Mouse (Mus musculus) left cerebral cortex, adult 6 months (tissue): ENCODE data around the gene Traf2. TPM values are rescaled to one million over a fixed set of nuclear protein-coding genes. Genes with fewer than 3 reads are reported as not detected.

Experiments
- long read RNA-seq, 2 experiments: library from polyadenylated mRNA; unstranded; transcript quantifications; one replicate each; pipeline ENCODE4 v2.0.0; 2019 to 2020
- polyA plus RNA-seq: library from polyadenylated mRNA; unstranded; fragments of <200 nt; fragmentation: Nextera tagmentation; gene quantifications from 2 replicates; pipeline ENCODE4 v1.2.3, GENCODE M21; 2021

The Traf2 gene
- polyA plus RNA-seq, result 9.1 and 11.9 TPM in 2 replicates
- long read RNA-seq, experiment 1, transcript Traf2-201 (11 exons, 3,044 nt), result major isoform, 79 of 112 reads
- long read RNA-seq, experiment 1, transcript Traf2-202 (11 exons, 2,151 nt), result minor isoform, 5 of 112 reads
- long read RNA-seq, experiment 1, partial matches to known transcripts, result 18 of 112 reads
- long read RNA-seq, experiment 1, other reads (novel, unspliced or antisense), result 10 of 112 reads
- long read RNA-seq, experiment 2, transcript Traf2-201 (11 exons, 3,044 nt), result major isoform, 7 of 18 reads
- long read RNA-seq, experiment 2, partial matches to known transcripts, result 9 of 18 reads
- long read RNA-seq, experiment 2, other reads (novel, unspliced or antisense), result 0 of 18 reads

GRCm38 (mm10) chr2:25546811-25547491 lies at the start of gene Traf2:
Gene Traf2 (minus strand): TSS chr2:25546940.

GRCm38 (mm10) chr2:25581294-25581864 lies 34.6 kb upstream of the Traf2 start, which contains the start of gene Ajm1:
Gene Ajm1 (minus strand): TSS chr2:25581757.

GRCm38 (mm10) chr2:25574579-25575431 lies 28.1 kb upstream of the Traf2 start, which contains the start of the genes Mamdc4 and Phpt1:
Gene Mamdc4 (minus strand): TSS chr2:25574845.
Gene Phpt1 (minus strand): TSS chr2:25575224.

GRCm38 (mm10) chr2:25557221-25557963 lies 10.7 kb upstream of the Traf2 start, which contains the start of gene Edf1:
Gene Edf1 (plus strand): TSS chr2:25557847.

GRCm38 (mm10) chr2:25501593-25502486 lies 44.9 kb downstream of the Traf2 start, which contains the start of gene C8g:
Gene C8g (minus strand): TSS chr2:25501719.

GRCm38 (mm10) chr2:25500576-25501405 lies 45.9 kb downstream of the Traf2 start, which contains the start of gene Fbxw5:
Gene Fbxw5 (plus strand): TSS chr2:25500750.

GRCm38 (mm10) chr2:25493476-25493961 lies 53.2 kb downstream of the Traf2 start, which contains the start of gene Lcn12:
Gene Lcn12 (minus strand): TSS chr2:25493911.

GRCm38 (mm10) chr2:25469969-25470368 lies 76.8 kb downstream of the Traf2 start, which contains the start of gene Ptgds:
Gene Ptgds (minus strand): TSS chr2:25470046.

Other genes starting within 250 kb of the Traf2 start
- 87.7 and 146 TPM in 2 replicates for gene Grin1, start 227.8 kb downstream of the Traf2 start, polyA plus RNA-seq
- 17.0 and 18.5 TPM in 2 replicates for gene Man1b1, start 214.6 kb downstream of the Traf2 start, polyA plus RNA-seq
- gene Dpp7, start 190.6 kb downstream of the Traf2 start, polyA plus RNA-seq, result 17.8 and 22.5 TPM in 2 replicates
- 20.6 and 34.9 TPM in 2 replicates for gene Uap1l1, start 181.3 kb downstream of the Traf2 start, polyA plus RNA-seq
- 1.2 and 1.7 TPM in 2 replicates for gene Sapcd2, start 174.6 kb downstream of the Traf2 start, polyA plus RNA-seq
- gene Entpd2, start 151.1 kb downstream of the Traf2 start, polyA plus RNA-seq, result 21.4 and 31.9 TPM in 2 replicates
- gene Npdc1, start 147.6 kb downstream of the Traf2 start, polyA plus RNA-seq, result 232 and 408 TPM in 2 replicates
- not detected in 2 replicates for gene Fut7, start 123.7 kb downstream of the Traf2 start, polyA plus RNA-seq
- 21.7 and 39.7 TPM in 2 replicates for gene Abca2, start 118.2 kb downstream of the Traf2 start, polyA plus RNA-seq
- gene Clic3, start 90.1 kb downstream of the Traf2 start, polyA plus RNA-seq, result 0.68 and 1.1 TPM in 2 replicates
- 121 and 132 TPM in 2 replicates for gene Paxx, start 85.8 kb downstream of the Traf2 start, polyA plus RNA-seq
- 6,798 and 9,400 TPM in 2 replicates for gene Ptgds, start 76.9 kb downstream of the Traf2 start, polyA plus RNA-seq
- not detected in 2 replicates for gene Lcn12, start 53.0 kb downstream of the Traf2 start, polyA plus RNA-seq
- 103 and 115 TPM in 2 replicates for gene Fbxw5, start 46.2 kb downstream of the Traf2 start, polyA plus RNA-seq
- gene C8g, start 45.2 kb downstream of the Traf2 start, polyA plus RNA-seq, result 1.4 and 1.7 TPM in 2 replicates
- 778 and 803 TPM in 2 replicates for gene Edf1, start 10.9 kb upstream of the Traf2 start, polyA plus RNA-seq
- 0.89 and 3.5 TPM in 2 replicates for gene Mamdc4, start 27.9 kb upstream of the Traf2 start, polyA plus RNA-seq
- 152 and 173 TPM in 2 replicates for gene Phpt1, start 28.3 kb upstream of the Traf2 start, polyA plus RNA-seq
- gene Ajm1, start 34.8 kb upstream of the Traf2 start, polyA plus RNA-seq, result 10.3 and 21.2 TPM in 2 replicates
- gene Rabl6, start 61.6 kb upstream of the Traf2 start, polyA plus RNA-seq, result 70.0 and 86.7 TPM in 2 replicates
- gene Ccdc183, start 70.7 kb upstream of the Traf2 start, polyA plus RNA-seq, result 0.82 and 0.94 TPM in 2 replicates
- 64.7 and 70.7 TPM in 2 replicates for gene Tmem141, start 75.1 kb upstream of the Traf2 start, polyA plus RNA-seq
- 0.28 and 0.49 TPM in 2 replicates for gene Fcna, start 81.1 kb upstream of the Traf2 start, polyA plus RNA-seq
- not detected in 2 replicates for gene Lcn8, start 106.2 kb upstream of the Traf2 start, polyA plus RNA-seq
- not detected in 2 replicates for gene Lcn5, start 111.0 kb upstream of the Traf2 start, polyA plus RNA-seq
- gene Lcn6, start 129.8 kb upstream of the Traf2 start, polyA plus RNA-seq, result not detected in 2 replicates
- gene Lcn10, start 135.8 kb upstream of the Traf2 start, polyA plus RNA-seq, result not detected in 2 replicates
- gene Obp2a, start 153.1 kb upstream of the Traf2 start, polyA plus RNA-seq, result not detected in 2 replicates
- gene Bmyc, start 159.8 kb upstream of the Traf2 start, polyA plus RNA-seq, result 213 and 229 TPM in 2 replicates
- not detected in 2 replicates for gene Obp2b, start 190.1 kb upstream of the Traf2 start, polyA plus RNA-seq
- gene Lcn3, start 218.6 kb upstream of the Traf2 start, polyA plus RNA-seq, result not detected in 2 replicates
- gene Lcn11, start 230.1 kb upstream of the Traf2 start, polyA plus RNA-seq, result not detected in 2 replicates
- not detected in 2 replicates for gene Gm13539, start 235.3 kb upstream of the Traf2 start, polyA plus RNA-seq